Mouse (Mus musculus): Measurements from ENCODE around the gene Prss53.

DNA sequence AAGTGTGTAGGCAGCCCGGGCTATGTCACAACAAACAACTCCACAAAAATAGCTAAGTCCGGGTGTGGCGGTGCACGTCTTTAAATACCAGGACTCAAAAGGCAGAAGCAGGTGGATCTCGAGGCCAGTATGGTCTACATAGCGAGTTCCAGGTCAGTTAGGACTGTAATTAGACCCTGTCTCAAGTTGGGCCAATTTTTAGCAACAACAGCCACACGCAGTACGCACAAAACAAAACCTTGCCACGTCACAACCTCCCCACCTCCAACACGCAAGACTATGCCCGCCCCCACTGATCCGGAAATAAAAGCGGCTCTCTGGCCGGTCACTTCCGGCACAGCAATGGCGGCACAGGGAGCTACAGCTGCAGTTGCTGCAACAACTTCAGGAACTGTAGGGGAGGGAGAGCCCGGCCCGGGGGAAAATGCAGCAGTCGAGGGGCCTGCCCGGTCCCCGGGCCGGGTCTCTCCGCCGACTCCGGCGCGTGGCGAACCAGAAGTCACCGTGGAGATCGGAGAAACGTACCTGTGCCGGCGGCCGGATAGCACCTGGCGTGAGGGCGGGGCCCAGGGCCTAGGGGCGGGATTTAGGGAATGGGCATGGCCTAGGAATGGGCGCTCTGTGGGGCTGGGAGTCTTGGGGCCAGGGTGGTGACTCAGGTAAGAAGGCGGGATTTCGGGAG, 21.6 kb upstream of the Prss53 start, which contains the start of gene Kat8:
- TF ChIP-seq TAL1 (IDR thresholded peaks at IDR 0.05; ENCODE audit: low read length) (no peak), GATA1 (IDR thresholded peaks at IDR 0.05; ENCODE audit: low read length) (no peak)
